Mouse (Mus musculus) lung, postnatal 10 days (tissue): Measurements from ENCODE around the gene Rhbdf1.

ENCODE experiments used
- DNase-seq: peaks from one replicate; pipeline ENCODE4 v3.0.0; 2021

Rhbdf1 gene

DNA sequence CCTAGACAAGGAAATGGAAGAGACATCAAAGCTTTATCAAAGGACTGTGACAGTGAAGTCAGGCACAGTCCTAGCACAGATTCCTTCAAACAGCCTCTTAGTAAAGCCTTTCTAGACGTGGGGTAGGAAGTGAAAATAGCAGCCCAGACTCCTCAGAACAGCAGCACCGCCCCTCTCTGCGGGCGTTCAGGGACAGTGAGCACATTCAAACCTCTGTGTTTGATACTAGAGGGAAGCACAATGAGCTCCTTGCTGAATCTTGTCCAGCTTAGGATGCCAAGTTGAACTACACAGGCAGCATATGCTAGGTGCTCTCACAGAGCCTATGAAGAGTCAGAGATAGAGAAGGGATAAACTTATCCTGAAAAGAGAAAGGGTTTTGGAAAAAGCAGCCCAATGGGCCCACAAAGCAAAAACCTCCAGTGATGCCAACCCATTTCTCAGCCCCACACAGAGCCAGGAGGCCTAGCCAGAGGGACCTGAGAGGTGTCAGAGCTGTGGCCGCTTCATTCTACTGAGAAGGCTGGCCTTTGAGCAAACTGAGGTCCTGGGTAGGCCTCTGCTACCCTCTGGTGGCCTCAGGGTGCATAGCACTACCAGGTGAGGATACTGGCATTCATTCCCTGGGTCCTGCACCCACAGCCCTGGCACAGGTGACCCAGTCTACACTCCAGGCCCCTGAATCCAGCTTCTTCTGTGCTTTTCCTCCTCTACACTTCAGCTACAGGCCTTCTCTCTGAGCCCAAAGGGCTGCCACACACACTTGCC is 16.2 kb upstream of the Rhbdf1 start:
- peak; percentile 75 for DNase-seq

DNA sequence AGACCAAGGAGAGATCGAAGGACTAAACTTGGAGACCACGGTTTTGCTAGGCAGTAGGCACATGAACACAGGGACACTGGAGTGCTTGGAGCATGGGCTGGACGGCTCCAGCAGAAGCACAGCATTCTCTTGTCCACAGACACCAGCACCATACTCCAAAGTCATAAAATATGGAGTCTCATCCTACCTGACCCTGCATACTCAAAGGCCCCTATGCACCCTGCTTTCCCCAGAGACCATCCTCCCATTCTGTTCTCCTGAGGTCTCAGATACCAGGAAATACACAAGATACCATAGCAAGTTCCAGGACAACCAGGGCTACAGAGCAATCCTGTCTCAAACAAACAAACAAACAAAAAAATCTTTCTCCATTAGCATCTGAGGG is 15.3 kb upstream of the Rhbdf1 start:
- DNase-seq: no peak

DNA sequence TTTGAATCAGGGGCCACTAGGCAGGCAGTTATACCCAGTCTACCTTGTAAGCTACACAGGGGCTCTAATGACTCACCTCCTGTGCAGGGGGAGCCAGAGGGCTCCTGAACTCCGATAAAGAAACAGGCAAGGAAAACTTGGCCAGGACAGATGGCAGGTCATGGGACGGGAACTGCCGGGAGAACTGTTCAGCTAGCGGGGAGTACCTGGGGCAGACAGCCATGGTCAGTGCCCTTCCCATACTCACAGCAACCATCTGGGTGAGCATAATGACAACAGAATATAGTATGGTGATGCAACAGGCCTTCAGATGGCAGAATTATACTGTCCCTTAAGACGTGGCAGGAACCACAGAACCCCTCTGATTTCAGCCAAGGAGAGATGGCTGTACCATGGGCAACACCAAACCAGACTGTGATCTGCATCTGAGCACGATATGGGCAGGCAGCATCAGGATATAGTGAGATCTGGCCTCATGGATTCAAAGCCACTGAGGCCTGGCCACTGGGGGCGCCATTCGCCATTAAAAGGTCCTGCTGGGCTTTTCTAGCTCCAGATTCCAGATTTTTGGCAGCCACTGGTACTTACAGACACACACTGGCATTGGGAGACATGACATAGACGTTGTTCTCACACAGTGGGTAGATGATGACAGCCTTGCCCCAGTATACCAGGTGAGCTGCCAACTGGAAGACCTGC is 14.8 kb upstream of the Rhbdf1 start:
- DNase-seq: peak; percentile 82

DNA sequence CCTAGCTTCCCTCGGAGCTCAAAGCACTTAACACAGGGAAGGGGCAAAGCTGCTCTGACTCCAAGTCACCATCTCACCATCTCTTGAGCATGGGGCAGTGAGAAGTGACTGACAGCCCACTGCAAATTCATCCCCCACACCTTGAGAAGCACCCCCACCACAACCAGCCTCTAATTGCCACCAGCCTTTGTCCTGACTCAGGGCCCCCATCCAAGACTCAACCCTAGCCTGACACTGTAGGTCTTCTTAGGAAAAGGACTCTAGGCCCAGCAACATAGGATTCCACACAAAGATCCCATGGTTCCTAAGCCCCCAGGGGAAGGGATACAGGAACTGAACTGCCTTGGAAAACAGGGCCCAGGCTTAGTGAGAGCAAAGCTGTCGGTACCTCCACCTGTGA is 14.0 kb upstream of the Rhbdf1 start:
- DNase-seq: no peak

DNA sequence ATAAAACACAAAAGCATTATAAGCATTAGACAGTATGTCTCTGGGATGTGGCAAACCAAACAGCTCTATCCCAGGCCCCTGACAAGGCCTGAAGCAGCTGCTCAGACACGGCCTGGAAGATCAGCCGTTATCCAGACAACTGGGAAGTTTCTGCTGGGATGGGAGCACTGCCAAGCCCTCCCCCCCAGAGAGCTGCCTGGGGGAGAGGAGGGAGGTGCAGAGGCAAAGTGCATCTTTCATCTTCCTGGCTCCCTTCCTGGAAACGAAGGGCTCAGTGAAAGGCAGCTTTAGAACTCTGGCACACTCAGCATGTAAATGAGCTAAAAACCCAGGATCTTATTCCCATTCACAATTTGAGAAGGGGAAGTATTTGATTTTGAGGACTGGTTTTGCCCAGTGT is 13.5 kb upstream of the Rhbdf1 start:
- peak; percentile 87 for DNase-seq

DNA sequence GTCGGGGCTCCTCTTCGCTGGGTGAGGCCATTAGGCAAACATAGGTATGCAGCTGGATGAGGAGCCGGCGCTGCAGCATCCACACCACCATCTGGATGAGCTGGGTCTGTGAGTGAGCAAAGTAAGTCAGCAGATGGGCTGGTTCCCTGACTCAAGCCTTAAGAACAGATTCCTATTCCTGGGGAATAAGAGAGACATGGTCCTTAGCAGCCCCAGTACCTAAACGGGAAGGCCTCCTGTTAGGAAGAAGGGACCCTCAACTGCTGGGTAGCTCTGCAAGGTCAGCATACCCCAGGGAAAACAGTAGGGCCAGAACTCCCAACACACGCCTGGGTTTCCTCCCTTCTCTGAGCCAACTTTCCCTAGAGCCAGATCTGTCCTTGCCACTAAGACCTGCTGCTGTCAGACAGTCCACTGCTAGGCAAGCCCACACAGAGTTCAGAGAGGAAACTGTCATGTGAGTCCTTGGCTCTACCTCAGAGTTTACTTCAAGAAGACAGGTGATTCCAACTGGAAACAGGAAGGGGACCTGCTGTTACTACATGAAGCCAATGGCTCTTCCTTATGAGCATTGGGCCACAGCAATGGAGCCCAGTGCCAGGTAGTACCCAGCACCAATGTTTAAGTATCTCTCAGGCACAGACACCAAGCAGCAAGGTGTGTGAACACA is 12.9 kb upstream of the Rhbdf1 start:
- DNase-seq: no peak

DNA sequence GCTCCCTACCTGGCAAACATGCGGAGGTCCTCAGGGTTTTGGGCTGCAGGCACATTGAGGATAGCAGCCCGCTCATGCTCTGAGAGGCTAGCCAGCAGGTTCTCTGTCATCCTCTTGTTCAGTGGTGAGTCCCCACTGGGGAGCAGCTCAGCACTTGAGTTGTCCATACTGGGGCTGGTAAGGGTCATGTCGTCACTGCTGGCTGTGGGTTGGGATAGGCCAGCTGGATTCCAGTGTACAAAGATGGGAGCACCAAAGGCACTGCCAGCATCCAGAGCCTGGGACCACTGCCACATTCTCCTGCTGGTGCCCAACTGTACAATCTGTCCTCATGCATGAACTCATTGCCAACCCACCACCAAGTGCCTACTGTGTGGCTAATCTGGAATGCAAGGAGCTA is 11.8 kb upstream of the Rhbdf1 start:
- no peak for DNase-seq

DNA sequence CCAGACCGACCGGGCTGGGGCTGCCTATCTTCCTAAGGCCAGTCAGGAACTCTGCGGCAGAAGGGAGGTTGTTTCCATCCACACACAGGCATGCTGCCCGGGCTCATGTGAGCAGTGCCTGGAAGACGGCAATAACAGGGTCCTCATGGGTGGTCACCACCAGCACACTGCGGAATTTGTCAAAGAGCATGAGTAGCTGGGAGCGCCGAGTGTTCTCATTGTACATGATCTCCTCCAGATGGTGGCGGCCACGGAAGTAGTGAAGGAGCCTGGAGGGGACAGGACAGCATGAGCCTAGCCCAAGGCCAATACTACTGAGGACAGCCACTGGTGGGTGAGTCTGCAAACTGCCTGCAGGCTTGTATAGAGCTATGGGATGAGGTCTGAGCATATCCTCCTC is 10.7 kb upstream of the Rhbdf1 start:
- no peak for DNase-seq

DNA sequence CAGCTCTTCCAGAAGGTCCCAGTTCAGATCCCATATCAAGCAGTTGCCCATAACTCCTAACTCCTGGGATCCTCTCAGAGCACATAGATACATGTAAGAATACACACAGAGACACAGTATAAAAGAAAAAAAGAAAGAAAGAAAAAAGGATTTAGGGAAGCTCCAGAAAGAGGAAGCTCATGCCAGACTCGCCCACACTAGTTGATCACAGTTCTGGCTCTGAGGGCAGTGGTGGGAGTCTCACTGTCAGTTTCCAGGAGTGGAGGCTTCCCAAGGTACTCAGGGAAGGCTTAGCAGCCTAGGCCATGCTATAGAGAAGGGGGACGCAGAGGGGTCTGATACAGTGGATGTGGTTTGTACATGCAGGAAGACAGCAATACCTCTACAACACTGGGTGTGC is 9.0 kb upstream of the Rhbdf1 start:
- no peak for DNase-seq

DNA sequence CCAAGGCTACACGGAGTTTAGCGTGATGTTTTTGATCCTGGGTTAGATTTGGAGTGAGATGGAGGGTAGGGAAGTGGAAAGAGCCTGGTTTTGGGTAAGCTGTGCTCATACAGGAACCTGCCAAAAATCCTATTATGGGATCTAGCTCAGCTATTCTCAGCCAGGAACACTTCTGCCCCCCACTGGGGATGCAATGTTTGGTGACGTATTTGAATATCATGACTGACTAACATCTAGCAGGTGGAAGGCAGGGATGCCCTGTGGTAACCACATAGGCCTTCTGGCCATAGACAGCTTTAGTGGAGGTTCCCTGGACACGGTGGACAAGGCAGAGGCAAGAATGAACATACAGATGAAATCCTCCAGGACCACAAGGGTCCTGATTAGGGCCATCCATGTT is 8.1 kb upstream of the Rhbdf1 start:
- no peak for DNase-seq

DNA sequence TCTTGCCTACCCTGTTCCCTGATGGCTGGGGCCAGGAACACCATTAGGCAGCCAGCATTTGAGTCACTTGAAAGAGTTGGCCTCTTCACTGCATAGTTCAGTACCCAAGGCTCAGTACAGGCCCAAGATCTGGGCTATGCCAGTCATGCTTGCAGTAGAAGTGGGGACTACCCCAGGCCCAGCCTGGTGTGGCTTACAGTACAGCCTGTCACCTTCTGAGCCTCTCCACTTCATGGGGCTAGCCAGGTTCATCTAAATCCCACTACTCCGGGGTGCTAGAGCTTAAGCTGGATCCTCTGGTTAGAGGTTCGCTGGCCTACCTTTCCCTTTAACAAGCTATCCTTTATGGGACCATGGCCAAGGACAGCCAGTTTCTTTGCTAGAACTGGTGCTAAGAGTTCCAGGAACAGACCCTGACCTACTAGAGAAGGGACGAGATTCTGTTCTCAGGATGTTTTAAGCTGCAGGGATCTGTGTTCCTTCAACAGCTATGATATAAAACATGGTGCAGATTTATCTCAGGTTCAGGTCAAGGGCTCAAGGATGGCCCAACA is 6.3 kb upstream of the Rhbdf1 start:
- DNase-seq: no peak

DNA sequence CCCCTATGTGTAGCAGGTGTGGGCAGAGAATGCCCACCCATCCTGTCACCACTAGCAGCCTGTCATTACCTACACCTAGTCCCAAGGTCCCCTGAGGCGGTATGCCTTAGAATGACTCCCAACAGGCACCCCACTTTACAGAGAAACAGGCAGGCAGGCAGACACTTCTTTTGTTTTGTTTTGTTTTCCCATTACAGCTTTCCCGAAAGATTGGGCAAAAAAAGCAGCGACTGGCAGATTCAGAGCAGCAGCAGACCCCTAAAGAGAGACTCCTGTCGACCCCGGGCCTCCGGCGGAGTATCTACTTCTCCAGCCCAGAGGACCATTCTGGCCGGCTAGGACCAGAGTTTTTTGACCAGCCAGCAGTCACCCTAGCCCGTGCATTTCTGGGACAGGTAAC is 5.5 kb upstream of the Rhbdf1 start:
- no peak for DNase-seq

DNA sequence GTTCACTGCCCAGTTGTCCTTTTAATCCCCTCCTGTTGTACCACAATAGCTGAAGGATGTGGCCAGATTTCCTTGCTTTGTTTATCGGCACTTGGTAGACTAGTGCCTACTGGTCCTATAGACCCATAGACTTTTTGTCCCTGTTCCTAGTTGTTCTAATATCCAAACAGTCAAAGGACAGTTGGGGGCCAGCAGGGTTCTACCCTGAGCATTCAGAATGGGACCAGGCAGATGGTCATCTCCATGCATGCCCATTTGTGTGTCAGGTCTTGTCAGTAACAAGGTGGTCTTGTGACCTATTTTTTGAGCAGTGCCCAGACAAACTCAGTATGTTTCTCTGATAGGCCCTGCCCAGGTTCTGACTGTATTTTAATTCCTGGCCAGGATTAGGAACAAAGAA is 4.9 kb upstream of the Rhbdf1 start:
- no peak for DNase-seq

DNA sequence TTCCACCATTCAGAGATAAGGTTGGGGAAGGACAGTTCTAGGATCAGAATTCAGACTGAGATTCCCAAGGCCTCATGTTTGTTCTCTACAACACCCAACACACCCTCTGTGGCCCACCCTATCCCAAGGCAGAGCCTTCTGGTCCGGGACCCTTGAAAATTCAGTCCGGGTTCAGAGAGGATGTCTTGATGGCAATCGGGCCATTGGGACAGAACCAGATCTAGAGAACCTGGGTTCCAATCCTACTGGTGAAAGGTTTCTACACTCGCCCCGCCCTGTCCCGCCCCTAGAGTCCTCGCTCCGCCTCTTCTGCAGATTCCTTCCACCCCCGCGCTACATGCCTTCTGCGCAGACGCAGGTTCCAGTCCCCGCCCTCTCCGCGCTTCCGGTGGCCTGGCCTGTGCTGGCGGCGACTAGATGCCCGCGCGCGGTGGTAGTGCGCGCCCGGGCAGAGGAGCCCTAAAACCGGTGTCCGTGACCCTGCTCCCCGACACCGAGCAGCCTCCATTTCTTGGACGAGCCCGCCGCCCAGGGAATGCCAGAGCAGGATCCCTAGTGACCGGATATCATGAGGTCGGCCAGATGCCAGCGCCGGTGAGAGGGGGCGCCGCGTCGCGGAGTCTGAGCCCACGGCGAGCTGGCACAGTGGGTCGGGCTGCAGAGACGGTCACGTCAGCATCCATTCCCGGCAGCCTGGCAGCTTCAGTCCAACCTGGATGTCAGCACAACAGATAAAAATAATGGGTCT is 4.2 kb upstream of the Rhbdf1 start, which contains the start of gene Mpg:
TSS of gene Mpg (plus strand) at position 382 of the 748 bp plus-strand sequence.
- peak; percentile 92 for DNase-seq

DNA sequence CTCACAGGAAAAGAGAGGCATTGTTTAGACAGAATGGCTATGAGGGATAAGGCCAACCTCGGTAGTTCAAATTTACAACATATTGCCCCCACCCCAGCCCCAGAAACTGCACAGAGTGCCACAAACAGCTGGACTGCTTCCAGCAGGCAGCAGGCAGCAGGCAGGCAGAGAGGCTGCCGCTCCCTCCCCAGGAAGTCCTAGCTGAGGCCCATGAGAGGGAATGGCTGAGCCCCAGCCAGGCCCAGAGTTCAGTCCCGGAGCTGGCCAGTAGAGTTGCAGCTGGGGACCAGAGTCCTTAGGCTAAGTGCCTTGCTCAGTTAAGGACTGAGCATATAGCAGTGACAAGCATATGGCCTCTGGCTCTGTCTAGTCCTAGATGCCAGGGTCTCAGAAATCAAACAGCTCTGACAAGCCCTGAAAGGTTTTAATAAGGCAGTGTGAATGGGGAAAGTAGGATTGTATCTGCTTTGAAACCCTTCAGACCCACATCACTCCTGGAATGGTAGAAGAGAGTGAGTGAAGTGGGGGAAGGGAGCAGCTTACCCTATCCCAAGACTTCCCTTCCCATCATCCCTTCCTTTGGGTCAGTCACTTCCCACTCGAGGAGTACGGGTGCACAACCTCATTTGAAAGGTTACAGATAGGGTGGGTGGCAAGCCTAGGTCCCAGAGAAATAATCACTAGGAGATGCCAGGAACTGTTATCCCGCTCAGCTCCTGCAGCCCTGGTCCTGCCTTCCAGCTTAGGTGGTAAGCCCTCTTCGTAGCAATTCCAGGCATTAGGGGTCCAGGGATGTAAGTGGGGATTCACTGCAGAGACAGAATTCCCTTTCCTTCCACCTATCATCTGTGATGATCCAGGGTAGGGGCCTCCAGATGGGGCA is 3.4 kb upstream of the Rhbdf1 start:
- peak; percentile 62 for DNase-seq

DNA sequence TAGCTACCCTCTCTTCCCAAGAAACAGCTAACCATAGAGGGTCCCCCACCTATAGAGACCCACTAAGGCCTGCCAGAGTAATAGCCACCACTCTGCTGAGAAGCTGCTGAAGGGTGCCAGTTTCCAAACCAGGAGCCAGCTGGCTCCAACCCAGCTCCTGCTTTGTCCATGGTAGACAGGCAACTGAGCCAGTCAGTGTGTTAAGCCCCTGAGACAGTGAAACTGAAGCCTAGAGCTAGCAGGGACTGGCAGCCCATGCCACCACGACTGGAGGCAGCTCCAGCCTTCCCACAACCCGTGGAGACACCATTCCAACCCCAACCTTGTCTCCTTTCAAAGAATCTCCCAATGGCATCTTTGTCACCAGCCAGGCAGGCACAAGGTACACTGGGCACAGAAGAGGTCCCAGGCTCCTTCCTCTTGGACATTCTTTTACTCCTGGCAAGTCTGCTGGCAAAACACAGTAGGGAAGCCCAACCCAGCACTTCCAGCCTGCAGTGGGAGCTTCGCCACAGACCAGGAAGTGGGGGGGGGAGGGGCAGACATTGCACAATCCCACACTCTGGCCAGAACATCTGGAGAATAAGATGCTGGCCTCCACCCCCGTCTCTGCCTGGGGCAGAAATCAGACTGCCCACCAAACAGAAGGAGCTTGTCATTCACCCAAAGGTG is 2.5 kb upstream of the Rhbdf1 start:
- peak; percentile 96 for DNase-seq

DNA sequence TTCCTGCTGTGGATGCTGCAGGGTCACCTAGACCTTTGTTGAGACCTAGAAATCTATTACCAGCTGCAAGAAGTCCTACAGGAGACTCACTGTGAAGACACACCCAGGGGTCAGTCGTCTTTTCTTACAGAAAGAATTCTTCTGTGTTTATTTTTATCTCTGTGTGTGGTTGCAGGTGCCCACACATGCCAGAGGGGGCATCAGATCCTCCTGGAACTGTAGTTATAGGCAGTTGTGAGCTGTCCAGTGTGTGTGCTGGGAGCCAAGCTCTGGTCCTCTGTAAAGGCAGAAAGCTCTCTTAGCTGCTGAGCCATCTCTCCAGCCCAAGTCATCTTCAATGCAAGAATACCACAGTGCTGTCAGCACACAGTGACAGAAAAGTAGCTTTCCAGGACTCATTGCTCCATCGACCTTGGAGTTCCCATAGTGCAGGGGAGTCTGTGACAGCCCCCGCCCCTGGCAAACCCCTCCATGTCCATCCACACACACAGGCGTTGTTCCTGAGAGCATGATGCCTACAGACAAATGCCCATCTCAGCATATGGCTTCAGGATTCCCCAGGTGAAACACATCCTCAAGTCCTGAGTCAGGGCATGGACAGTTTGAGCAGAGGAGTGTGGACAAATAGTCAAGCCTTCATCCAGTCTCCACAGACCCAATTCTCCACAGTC is 1.3 kb upstream of the Rhbdf1 start:
- no peak for DNase-seq

DNA sequence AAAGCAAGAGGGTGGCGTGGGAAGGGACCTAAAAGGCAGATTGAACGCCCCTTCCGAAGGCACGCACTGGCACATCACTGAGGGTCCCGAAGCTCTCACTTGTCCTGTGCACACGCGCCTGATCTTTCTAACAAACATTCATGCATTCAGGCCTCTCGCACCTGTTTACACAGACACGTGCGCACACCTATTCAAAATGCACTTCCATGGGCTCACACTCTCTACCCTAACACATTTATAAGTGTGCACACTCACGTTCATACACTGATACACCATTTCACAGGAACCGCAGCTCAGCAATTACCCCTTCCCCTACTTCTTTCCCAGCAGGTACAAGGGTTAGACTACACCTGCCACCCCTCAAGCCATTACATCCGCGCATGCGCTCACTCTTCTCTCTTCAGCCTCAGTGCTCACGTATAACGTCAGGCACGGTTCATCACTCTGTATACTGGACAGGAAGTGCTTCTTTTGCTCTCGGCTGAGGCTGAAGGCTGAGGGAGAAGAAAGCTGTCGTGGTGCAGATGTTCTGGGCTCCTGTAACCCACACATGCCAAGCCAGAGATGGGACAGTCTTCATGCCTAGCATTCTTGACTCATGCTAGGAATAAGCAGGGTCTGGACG is 582 bp upstream of the Rhbdf1 start:
- peak; percentile 51 for DNase-seq

DNA sequence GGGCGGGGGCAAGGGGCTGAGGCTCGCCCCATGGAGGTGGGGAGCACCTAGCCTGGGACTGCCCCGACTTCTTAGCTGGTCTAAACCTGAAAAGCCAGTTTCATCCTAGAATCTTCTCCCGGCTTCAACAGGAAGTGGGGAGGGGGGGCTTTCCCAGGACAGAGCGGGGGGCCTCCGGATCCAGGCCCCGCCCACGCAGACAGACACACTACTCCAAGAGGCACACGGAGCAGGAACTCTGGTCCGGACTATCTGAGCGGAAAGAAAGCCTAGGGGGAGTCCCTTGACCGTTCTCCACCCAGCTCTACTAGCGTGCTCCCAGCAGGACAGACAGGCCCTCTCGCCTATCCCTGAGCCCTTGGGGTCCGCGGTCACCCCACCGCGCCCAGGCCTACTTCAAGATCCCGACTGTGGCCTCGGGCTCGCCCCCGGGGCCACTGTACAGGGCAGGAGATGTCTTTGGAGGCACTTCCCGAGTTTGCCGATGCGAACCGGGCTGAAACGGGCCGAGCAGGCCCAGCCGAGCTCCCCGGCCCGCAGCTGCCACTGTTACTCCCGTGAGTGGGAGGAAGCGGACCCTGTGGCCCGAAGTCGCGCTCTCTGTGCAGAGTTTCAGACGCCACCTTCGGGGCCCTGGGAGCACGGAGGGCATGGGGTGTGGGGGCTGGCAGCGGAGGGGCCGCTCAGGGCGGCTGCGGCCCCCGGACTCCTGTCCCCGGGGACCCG is 712 bp downstream of the Rhbdf1 start:
- peak; percentile 89 for DNase-seq
